Mouse (Mus musculus): ENCODE results near the gene 1110051M20Rik.

1110051M20Rik gene

DNA sequence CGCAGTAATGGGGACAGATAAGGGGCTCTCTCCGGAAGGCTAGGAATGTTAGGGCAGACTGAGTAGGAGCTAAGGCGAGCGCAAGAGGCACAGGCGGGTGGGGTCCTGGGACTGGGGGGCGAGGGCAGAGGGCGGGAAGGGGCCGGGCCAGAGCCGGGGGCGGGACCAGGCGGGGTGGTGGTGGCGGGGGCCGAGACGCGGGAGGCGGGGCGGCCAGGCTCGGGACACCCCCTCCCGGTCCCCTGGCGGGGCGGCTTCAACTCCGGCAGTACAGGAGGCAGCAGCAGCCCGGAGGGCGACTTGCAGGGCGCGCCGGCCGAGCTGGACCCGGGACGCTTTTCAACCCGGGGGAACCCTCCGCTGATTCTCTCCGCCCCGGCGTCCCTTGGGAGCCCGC lies 12.8 kb upstream of the 1110051M20Rik start, which contains the start of gene Lrp4:
Gene Lrp4 (plus strand): TSS at position 253 of the 397 bp plus-strand sequence.
- DNase-seq, result no peak

DNA sequence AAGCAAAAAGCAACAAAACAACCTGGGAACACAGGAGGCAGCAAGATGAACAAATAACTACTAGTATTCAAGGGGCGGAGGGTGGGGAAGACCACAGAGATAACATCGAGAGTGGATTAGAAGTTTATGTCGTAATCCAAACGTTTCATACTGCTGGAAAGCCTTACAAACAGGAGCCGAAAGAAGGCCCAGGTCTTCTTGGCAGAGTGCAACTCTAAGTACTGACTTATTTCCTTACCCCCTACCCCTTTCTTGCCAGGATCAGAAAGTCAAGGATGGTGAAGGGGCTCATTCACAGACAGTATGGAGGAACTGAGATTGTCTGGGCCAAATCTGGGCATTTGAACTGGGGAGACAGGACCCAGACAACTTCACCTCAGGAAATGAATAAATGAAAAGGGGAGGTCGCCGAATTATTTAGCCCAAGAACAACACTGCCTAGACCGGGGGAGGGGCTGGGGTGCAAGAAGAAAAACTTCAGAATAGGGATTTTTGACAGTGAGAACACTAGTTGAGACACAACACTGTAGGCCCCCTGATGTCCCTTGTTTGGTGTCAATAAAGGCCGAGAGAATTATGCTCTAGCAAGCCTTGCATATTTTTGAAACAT lies 12.1 kb upstream of the 1110051M20Rik start:
- DNase-seq, result no peak

DNA sequence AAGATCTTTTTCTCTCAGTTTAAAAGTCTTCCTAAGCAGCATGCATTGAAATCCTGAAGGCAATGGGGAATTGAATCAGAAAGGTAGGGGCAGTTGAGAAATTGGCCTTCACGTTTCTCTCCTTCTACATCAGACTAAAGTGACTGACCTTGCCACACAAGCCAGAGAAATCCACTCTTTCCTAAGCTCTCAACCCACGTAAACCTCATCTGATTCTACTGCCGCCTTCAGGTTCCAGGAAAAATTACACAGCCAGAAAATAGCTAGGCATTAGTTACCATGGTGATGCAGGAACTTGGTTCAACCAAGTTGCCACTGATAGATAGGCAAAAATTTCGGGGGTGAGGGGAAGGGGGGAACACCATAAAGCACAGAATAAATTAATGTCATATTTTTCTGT lies 11.3 kb upstream of the 1110051M20Rik start:
- no peak for DNase-seq

DNA sequence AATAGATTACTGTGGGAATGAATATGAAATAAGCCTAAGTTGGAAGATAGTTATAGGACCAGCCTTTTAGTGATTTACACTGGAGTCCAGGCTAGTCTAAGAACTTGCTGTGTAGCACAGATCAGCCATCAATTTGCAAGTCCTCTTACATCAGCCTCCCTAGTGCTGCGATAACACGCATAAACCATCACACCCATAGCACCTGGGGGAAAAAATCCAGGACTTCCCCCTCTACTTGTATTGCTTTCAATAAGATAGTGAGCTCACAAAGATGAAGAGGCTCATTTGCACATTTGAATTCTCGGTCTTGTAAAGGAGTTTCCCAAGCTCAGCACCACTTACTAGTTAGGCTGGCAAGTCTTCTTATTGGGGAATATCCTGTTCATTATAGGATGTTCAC lies 9.9 kb upstream of the 1110051M20Rik start:
- no peak for DNase-seq

DNA sequence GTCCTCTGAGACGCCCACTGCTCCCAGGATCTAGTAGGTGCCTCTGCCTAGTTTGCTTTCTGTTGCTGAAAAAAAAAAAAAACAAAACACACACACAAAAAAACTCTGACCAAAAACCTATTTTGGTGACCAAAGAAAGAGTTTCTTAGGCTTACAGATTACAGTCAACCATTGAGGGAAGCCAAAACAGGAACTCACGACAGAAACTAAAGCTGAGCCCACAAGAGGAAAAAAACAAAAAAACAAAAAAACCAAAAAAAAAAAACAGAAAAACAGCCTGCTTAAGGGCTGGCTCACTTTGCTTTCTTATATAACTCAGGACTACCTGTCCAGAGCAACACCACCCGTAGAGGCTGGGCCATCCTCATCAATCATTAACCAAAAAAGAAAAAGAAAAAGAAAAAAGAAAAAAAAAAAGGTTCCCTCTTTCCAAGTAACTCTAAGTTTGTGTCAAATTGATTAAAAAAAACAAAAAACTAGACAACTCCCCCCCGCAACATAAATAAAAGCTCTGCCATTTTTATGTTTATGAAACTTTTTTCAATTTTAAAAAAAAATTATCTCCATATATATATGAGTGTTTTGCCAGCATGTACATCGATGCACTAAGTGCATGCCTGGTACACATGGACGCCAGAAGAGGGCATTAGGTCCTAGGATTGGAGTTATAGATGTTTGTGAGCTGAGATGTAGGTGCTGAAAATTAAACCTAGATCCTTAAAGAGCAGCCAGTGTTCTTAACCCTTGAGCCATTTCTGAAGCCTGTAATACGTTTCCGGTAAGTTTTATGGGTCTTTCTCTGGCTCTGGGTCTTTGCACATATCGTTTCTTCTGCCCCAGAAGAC lies 8.9 kb upstream of the 1110051M20Rik start:
- DNase-seq, result no peak

DNA sequence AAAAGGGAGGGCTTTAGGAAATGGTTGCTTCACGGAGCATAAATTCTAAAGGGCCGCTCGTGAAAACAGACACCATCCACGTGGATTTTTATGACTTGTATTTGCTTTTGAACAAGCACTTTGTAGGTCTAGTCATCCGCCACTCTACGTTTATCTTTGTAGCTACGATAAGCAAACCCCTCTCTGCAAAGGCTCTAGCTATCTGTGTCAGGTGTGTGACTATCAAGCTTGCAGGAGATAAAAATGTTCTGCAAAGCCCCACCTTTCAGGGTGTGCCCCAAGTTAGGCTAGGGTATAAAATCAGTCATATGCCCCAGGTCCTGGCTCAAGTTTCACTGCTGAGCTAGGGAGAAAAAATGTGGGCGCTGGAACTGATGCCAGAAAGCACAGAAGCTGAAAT lies 8.2 kb upstream of the 1110051M20Rik start:
- DNase-seq, result no peak

DNA sequence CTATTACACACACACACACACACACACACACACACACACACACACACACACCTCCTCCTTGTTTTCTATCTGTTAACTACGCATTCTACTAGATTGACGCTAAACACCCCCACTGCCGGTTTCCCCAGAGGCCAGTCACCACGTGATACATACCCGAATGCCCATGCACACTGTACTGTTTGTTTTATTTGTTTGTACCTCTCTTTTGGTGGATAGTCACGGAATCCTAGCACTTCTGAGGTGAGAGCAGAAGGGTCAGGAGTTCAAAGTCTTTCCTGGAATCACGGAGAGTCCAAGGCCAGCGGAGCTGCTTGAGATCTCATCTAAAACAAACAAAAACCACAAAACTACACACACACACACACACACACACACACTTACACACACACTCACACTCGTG lies 5.8 kb upstream of the 1110051M20Rik start:
- DNase-seq, result no peak

DNA sequence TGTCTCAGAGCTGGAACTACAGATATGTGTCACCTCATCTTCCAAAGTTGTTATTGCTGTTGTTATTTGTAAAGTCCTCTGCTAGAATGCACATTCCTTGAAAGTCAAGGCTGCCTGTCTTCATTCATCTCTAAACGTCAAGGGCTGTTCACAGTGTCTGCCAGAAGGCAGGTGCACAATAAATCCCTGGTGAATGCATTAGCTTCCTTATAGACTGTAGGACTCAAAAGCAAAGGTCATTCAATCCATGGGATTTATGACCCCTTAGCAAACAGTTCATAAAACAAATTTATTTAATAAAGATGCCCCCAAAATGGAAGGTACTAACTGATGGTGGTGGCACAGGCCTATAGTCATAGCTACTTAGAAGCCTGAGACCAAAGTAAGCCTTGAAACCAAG lies 5.2 kb upstream of the 1110051M20Rik start:
- no peak for DNase-seq

DNA sequence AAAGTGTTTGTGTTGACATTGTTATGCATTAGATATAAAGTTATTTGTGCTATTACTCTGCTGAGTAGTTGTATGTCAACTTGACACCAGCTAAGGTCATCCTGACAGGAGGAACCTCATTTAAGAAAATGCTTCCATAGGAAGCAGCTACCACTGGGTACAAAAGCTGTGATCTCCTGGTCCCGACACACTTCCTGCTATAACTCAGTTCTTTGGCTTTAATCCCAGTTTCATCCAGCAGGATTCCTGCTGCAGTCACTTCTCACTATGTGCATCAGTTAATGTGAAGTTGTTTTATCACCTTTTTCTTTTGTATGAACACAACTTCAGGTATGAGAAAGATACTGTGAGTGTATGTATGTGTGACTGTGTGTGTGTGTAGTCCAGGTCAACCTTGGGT lies 2.3 kb downstream of the 1110051M20Rik start:
- no peak for DNase-seq

DNA sequence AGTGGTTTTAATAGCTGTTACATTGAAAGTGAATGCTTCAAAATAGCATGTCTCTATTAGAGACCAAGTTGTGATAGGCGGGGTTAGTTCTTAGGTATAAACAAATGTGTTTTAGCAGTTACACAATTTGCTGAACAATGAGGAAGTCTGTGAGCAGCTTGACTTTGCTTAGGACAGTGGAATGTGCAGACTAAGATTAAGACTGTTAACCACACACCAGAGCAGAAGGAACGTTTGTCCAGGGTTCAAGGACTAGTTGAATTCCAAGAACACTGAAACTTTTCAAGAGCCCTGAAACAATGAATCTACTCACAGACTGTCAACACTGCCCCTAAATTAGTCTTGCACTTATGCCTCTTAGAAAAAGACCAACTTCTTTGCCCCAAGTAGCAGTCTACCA lies 2.8 kb downstream of the 1110051M20Rik start:
- no peak for DNase-seq

DNA sequence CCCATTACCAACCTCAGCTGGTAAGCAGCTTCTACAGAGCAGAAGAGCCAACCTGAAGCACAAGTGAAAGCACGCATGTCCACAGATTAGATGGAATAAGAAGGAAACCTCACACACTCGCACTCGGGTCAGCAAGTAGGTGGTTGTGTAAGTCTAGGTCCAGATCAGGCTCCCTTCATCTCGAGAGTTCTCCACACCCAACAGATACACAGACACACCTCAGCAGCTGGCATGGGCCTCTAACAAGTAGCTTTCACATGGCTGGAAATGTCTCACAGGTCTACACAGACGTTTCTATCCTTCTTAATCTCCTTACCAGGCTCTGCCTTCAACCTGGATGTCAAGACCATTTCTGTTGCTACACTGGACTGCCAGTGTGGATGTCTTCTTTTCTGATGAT lies 3.8 kb downstream of the 1110051M20Rik start:
- DNase-seq, result no peak

DNA sequence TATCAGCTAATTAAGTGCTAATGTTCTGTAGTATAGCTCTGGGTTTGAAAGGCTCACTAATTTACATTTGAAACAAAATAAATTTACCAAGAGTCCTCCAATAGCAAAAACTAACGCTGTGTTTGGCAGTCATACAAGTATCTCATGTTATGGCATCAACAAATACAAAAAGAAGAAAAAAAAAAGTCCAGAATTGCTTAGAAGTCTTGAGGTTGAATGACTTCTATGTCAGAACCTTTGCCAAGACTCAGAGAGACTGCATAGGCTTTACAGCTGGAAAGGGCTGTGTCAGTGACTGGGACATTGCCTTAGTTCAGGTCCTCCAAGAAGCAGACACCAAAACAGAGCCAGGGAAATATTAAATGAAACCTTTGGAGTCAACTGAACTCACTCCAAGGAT lies 4.6 kb downstream of the 1110051M20Rik start:
- DNase-seq, result no peak

DNA sequence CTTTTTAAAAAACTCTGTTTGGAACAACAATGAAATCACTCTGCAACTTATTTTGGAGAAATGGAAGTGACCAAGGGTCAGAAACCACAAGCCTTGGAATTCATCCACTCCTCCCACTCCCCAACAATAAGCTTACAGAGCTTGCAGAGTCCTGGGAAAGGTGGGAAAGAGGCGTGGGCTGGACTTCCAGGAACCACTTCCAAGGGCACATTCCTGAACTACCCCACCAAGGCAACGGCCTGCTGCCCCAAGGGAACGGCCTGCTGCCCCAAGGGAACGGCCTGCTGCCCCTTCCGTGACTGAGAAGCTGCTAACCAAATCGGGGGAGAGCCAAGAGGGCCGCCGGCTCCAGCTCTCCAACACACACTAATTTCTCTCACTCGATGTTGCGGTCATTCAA lies 5.2 kb downstream of the 1110051M20Rik start:
- DNase-seq, result no peak

DNA sequence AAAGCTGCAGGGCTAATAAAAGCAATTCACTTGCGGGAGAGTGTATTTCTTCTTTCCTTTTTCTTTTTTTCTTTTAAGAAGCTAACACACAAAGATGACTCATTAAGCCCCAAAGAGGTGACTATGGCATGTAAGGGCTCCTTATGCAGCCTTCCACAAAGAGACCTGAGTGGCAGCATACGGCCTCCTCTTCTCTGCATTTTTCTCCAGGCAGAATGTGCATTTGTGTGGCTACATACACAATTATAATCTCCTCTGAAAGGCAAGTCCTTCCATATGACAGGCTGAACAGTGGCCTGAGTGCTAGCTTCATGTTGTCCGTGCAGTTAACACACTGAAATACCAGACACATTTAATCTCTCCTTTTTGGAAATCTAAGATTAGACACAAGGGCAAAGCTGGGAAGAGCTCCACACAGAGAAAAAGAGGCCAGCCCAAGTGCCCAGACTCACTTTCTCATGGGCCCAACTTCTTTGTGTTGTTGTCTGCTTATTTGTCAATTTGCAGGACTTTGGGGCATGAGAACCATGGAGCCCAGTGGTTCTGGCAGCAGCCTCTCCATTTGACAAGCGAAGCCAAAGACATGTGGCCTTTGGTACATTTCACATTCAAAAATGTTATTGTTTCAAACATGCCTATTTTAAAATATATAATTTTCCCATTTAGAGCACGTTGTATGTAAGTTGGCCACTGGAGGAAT lies 7.2 kb downstream of the 1110051M20Rik start:
- no peak for DNase-seq

DNA sequence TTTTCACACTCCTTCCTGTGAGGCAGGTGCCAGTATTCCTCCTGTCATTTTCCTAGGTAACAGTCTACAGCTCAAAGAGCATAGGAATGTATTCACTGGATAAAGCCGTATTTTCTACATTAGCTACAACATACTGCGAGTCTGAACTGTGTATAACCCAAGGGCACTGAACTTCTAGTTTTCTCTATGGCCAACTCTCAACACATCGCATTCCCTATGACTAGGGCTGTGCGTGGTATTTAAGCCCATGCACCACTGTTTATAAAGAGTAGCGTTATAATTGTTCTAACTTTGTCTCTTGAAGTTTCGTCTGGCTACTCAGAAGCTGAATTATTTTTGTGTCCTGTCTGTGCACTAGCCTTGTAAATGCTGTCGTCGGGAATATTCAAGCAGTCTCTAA lies 7.8 kb downstream of the 1110051M20Rik start:
- DNase-seq, result no peak

DNA sequence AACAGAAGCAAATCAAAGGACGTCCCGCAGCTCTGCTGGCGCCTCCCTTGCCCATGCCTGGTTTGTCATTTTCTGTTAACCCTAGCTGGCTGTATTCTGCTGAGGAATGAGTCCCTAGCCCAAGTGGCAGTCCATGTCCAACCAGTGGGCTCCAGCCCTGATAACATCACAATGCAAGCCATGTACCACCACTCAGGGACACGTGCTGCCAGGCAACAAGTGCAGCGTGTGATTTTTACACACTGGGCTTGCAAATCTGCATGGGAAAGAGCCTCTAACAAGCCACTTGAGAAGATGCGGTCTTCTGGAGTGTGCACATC lies 13.9 kb downstream of the 1110051M20Rik start:
- no peak for DNase-seq

DNA sequence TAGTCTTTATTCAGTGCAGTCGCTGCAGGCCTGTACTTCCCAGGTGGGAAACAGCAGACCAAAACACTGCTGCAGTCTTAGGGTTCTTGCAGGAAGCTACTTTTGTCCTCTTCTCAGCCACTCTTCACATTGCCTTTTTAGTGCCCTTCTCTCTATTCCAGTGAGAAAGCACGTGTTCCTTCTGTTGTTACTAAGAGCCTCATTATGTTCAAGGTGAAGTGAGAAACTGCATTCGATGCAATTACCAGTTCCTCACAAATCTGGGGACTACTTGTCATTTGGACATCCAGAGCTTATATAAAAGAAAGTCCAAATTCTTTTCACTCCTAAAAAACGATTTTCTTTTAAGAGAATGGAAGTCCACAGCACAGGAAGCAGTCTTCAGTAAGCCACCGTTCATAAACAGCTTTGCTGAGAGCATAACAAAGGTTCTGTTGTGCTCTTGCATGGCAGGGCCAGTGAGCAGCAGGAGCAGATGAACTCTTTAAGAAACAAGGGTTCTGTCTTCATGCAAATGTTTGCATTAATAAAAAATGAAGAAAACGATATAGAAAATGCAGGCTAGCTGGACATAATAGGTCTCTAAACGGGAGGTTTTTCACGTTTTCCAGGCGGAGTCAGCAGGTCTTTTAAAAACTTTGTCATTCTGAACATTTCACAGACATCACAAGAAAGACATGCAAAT lies 14.4 kb downstream of the 1110051M20Rik start:
- no peak for DNase-seq

DNA sequence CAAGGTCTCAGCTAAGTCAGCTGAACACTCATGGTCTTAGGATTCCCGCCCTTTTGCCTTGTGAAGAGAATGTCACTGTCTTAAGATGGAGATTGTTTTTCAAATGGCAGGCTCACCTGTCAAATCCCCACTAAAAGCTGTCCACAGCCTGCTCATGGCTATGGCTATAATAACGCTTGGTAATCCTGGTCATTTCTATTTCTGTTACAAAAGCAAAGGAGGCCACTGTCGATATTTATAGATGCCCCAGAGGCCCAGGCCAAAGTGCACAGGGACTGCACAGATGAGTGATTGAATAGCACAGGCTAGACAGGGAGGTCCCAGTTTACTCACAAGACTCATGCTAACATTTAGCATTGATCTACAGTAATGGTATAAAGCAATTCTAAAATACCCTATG lies 15.4 kb downstream of the 1110051M20Rik start:
- DNase-seq, result no peak

DNA sequence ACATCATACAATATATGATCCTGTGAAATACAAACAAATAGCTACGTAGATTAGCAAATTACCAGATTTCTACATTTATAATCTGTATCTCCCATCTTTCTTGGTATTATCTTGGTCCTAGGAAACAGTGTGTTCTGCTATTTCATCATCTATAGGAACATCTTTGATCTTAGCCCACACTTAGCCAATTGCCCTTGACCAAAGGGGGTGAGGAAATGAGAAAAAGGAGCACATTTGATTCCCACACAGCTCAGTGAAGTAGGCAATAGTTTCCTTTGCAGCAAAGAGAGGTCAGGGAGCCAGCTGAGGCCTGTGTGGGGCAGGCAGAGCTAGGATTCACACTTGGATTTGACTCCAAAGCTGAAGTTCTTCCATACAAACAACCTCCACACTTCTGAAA lies 18.2 kb downstream of the 1110051M20Rik start:
- DNase-seq, result no peak

DNA sequence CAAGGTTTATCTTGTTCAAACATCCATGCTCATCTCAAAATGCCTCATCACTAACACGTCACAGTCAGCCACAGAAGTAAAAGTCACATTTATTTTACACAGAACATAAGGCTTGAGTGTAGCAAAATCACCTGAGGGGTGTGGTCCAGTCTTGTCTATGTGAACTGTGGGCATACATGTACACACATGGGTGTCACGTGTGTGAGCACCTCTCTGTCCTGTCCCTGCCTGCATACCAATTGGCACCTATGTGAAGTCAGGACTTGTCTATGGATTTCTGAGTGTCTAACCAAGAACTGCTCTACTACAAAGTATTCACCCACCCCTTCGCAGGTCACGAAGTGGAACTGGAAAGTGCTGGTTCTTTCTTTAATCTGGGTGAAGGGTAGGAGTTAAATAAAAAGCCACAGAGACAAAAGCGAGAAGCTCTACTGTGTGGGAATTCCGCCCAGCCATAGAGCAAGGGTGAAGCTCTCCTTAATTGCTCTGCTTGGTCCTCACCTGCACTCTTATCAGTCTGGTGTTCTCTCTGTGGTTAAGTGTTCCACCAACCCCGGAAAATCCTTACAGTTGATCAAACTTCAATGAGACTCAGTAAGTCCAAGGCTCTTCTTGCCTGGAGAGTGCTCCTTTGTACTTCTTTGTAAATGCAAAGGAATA lies 20.3 kb downstream of the 1110051M20Rik start:
- no peak for DNase-seq

DNA sequence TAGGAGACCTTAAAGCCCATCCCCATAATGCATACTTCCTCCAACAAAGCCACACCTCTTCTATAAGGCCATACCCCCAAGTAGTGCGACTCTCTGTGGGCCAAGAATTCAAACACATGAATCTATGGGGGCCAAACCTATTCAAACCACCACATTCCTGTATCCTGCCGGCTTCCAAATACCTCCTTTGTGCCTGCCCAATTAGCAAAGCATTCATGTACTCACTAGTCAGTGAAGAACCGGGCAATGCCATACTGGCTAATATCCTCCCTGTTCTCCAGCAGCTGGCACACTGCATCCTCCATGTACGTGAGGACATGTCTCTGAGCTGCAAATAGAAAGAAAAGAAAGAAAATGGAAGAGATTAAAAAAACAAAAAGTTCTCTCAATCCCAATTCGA lies 22.9 kb downstream of the 1110051M20Rik start:
- no peak for DNase-seq

DNA sequence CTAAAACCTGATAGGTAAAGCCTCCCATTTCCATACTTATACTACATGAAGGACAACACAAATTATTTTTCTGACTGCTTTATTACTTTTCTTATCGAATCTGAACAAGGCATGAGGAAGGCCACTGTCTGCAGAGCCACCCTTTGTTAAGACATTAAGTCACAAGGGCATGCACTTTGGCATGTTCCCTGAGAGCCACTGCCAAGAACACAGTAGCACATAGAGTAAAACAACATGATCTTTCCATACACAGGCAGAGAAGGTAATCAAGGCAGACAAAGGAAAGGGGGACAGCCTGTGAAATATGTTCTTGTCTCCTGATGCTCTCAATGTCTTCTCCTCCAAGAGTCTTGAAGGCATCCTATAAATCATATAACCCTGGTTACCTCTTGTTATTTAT lies 30.7 kb downstream of the 1110051M20Rik start:
- DNase-seq, result no peak

DNA sequence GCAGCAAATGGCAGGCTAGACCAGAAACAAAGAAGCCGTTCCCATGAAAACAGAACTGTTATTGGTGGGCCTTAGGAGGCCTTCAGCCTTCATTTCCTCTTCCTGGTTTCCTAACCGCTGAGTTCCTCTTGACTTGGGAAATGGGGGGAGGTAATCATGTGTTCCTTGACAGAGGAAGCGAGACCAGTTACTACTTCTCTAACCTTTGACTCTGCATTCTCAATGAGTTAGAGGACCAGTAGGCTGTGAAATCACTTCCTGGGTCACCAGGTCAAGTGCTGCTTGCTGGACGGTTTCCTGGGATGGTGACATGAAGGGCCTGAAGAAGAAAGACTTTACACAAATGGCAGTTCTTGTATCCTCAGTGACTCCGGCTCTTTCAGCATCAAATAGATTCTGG lies 32.1 kb downstream of the 1110051M20Rik start:
- no peak for DNase-seq
